Mouse (Mus musculus) cerebral cortex, adult 2 months (tissue): ENCODE data around the gene Sf3a3.

Source experiments
- WGBS: fragments of 180-500 bp; shearing (Covaris S2); methylation state at CpG from one replicate; pipeline ENCODE4 v1.1.7; 2018; 5-methylcytosine and 5-hydroxymethylcytosine counted together

Gene Sf3a3

DNA sequence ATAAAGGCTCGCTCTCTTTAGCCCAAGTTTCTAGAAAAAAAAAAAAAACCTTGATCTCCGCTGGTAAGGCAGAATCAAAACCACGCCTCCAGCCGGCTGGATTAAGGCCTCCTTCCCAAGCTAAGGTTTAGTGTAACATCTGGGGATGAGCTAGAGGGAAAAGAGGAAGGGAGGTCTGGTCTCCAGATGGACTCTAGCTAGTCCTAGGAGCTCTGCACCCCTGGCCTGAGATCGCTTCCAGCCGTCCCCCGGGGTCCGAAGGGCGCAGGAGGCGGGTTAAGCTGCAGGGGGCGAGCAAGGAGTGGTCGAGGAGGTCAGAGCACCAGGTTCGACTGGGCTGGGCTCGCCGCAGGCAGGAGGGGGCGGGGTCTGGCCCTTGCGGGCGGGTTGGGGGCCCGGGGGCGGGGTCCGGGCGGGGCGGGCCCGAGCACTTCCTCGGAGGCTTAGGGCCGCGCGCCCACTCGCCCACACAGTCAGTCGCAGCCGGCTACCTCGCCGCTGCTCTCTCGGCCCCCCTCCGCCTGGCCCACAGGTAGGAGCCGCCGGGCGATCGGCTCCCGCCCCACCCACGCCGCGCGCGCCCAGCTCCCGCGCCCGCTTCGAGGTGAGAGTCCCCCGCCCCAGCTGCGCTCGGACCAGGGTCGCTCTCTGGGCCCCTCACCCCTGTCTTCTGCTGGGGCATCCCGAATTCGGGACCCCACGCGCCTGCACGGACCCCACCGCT, 14.2 kb upstream of the Sf3a3 start, which contains the start of gene Fhl3:
Gene Fhl3, plus strand, starts transcription at position 454 of the 724 bp plus-strand sequence.
- 4% methylated on average over 40 of the region's 59 CpGs for WGBS

DNA sequence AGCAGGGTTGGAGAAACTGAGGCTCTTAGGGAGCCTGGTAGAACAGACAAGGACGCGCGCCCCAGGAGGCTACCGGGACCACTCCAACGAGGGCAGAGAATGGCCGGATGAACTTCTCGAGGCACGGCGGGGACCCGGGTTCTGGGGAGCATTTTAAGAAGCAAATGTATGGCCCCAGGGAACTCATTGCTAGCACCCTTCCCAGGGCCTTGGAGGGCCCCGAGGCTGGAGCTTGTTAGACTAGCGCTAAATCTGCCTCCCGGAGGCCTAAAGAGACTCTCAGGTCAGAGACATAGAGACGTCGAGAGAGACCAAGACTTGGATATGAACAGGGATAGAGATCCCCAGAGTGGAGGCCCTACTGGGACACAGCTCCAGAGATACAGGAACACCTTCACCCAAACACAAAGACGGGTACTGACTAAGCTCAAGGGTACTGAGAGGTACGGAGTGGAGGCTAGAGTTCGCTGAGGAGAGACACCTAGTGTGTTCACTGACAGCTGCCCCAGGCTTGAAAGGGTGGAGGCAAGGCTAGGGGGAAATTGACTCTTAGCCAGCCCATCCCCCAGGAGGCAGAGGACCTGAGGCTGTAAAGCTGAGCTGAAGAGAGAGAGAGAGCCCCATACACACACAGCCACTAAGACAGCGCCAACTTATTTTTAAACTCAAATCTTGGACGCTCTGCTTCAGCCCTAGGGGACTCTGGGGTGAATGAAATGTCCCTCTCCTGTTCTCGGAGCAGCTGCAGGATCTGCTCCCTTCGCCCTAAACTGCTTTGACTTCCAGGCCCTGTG, 13.3 kb upstream of the Sf3a3 start:
- WGBS, result 22% methylated on average over 22 of the region's 22 CpGs

DNA sequence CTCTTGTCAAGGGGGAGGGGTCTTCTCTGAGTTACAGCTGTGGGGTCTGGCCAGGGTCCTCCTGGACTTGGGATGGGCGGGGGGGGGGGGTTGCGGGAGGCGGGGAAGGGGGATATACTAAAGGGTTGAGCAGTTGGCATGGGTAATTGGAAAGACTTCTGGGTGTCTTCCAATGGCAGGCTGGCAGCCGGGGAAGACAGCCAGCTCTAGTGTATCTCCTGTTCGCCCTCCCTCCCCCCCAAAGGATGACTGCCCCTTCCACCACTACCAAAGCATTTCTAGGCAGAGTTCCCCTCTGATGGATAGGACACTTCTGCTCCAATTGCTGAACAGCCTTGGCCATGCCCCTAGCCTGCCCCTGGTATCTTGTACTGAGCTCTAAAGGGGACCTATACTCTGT, 12.7 kb upstream of the Sf3a3 start:
- 30% methylated on average over 5 of the region's 5 CpGs for WGBS

DNA sequence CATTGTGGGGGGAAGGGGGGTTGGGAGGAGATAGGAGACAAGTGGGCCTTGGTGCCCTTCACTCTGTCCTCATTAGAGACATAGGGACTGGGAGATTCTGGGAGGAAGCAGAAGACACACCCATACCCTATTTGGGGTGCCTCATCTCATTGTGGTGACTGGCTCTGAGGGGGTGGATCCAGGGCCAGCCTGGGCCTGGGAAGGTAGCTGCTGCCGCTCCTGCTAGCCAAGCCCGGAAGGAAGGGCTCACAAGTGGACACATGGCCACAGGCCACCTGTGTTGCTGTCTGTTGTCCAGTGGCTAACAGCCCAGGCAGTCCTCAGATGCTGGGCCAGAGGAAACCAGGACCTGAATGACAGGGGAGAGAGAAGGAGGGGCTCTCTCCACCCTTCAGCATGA, 11.2 kb upstream of the Sf3a3 start:
- WGBS, result 64% methylated on average over 2 of the region's 2 CpGs

DNA sequence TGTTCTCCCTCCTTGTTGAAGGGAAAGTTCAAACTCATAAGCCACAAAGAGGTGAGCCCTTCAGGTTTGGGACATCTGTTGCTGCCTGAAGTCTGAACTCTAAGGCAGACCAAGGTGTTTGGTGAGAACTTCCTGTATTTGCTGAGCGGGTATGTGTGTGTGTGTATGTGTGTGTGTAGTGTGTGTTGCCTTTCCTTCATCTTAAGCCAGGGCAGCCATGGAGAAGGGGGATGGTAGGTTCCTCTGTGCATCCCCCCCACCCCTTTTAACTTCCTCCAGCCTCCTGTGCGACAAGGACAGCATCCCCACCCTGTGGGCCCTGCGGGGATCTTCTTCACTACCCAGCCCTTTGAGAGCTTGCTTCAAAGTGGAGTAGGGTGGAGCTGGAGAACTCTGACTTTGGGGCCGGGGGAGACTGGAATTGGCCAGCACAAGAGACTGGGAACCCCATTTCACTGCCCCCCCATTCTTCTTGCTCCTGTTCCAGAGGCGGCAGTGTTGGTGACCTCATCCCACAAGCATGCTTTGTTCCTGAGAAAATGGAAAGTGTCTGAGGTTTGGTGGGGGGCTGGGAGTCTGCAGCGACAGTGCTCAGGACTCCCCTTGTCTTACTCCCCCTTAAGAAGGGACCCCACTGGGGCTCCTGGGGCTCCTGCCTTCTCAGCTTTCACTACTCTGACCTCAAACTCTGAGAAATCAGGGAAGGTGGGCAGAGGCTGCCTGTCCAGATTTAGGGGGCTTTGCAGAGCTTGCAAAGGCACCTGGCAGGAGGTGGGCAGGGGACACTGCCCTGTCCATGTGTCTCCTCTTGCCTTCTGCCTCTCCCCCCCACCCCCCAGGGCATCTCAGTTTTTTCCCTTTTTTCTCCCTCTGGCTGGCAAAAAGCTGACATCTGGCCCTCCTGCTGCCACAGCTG, 10.4 kb upstream of the Sf3a3 start:
- WGBS, result 55% methylated on average over 6 of the region's 6 CpGs

DNA sequence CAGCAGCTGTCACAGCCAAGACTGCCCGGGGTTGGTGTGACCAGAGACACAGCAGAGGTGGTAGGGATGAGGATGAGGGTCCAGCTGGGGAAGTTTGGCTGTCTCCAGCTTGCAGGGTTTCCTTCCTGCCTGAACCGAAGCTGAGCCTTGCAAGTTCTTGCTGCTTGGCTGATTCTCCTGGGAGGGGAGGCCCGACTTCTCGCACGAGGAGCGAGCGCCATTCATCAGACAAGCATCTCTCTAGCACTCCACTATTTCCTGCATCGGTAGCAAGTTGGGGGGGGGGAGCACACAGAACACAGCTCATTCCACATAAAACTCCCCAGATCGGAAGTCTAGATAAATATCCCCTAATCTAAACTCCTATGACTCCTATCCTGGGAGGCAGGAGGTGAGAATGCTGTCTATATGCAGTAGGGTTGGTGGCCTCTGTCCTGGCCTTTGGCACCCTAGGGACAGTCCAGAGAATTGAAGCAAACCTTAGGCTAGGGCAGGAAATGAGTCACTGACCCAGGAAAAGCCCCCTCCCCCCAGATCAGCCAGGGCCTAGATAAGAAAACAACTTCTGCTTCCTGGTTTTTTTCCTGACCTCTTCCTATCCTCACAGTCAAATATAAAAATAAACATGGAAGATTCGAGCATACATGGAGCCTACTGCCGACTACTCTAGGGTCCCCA, 9.6 kb upstream of the Sf3a3 start:
- 47% methylated on average over 11 of the region's 11 CpGs for WGBS

DNA sequence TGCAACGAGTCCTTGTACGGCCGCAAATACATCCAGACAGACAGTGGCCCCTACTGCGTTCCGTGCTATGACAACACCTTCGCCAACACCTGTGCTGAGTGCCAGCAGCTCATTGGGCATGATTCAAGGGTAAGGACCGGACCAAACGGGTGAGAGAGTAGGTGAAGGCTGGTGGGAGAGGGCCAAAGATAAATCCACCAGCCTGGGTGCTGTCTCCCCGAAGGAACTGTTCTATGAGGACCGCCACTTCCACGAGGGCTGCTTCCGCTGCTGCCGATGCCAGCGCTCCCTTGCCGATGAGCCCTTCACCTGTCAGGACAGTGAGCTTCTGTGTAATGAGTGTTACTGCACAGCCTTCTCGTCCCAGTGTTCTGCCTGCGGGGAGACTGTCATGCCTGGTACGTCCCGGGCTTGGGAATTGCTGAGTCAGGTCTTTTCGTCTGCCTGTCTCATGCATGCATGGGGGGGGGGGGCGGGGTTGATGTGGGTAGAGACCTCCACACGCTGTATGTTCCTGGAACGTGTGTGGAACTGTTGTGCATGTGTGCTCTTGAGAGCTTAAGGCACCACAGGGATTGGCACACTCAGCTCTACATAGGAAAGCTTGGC, 8.8 kb upstream of the Sf3a3 start:
- WGBS, result 82% methylated on average over 23 of the region's 23 CpGs

DNA sequence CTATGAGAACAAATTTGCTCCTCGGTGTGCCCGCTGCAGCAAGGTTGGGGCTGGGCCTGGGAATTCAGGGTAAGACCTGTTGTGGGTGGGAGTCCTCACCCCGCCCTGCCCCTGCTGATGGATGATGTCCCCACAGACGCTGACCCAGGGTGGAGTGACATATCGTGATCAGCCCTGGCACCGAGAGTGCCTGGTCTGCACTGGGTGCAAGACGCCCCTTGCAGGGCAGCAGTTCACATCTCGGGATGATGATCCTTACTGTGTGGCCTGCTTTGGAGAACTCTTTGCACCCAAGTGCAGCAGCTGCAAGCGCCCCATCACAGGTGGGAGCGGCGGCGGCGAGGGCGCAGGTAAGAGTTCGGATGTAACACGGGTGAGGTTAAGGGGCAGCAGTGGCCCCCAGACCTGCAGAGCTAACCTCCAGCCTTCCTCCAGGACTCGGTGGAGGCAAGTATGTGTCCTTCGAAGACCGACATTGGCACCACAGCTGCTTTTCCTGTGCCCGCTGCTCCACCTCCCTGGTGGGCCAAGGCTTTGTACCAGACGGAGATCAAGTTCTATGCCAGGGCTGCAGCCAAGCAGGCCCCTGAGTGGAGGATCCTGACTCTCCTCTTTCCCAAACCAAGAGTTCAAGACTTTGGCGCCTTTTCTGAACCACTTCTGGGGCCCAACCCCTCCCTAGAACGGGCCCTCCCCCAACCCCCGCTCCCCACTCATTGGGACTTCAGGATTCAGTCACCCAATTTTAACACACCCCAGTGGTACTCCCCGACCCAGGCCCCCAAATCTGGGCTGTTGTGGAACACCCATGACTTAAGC, 7.0 kb upstream of the Sf3a3 start:
- WGBS, result 90% methylated on average over 25 of the region's 25 CpGs

DNA sequence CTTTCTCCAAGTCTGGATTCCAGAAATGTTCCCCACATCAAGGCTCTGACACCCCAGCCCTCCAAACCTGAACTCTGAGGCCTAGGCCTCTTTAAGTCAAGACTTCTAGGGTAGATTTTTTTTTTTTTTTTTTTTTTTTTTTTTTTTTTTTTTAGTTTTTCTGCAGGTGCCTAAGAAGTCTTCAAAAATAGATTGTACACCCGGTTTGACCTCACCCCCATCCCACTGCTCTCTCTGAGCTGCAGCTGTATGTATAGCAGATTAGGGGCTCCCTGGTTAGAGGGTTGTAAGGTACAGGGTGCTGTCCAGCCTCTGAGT, 6.4 kb upstream of the Sf3a3 start:
- WGBS, result 46% methylated on average over 1 of the region's 1 CpGs

DNA sequence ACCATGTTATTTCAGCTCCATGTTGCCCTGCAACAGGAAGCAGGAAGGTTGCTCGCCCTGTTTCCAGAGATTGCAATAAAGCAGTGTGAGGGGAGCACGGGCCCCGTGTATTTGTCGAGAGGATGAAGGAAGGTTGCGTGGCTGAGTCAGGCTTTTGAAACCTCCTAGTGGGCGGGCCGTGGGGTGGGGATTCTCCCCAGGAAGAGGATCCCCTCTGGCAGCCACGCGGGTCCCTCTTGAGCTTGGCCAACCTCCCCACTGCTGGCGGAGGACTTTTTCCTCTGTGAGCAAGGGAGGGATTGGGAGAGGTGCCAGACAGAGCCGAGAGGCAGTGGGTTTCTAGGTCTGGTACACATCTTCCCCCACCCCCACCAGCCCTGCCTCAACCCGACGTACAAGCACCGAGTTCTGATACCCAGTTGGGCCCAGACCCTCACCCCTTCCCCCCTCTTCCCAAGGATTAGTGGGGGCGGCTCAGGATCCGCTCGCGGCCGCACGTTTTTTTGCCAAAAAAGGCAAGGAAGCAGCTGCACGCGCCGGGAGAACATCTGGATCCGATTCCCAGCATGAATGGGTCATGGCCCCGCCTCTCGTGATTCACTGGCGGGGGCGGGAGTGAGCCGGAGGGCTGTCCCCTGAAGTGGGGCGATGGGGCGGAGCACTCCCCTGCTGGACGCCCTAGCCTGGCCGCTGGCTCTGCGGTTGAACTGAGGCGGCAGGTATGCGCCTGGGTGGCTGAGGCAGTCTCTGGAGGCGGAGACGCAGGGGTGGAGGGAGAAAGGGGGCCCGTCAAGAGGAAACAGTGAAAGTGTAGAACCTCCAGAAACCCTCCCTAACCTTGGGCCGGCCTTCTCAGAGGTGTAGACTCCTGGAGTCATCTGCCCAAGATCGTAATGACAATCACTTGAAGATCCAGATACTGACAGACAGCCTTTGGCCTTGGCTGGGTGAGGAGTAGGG, 5.8 kb upstream of the Sf3a3 start:
- WGBS, result 5% methylated on average over 41 of the region's 41 CpGs

DNA sequence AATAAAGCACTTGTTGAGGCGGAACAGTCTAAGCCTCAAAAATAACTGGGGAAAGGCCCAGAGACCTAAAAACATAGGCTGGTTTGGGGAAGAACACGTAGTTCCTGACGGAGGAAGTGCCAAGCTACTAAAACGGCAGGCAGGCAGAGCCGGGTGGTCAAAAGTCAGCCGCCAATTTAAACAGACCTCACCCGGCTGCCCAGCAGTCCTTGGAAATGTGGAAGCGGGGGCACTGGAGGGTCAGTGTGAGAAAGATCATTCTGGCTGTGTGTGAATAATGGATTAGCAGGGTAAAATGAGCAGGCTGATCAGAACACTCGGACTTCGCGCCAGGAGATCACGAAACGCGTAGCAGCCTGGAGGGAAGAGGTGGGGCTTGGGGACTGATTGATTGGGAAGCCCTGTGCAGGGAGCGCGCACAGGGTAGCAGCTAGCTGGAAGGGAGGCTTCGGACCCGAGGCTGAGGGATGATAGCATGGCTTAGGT, 4.6 kb upstream of the Sf3a3 start:
- 20% methylated on average over 18 of the region's 18 CpGs for WGBS

DNA sequence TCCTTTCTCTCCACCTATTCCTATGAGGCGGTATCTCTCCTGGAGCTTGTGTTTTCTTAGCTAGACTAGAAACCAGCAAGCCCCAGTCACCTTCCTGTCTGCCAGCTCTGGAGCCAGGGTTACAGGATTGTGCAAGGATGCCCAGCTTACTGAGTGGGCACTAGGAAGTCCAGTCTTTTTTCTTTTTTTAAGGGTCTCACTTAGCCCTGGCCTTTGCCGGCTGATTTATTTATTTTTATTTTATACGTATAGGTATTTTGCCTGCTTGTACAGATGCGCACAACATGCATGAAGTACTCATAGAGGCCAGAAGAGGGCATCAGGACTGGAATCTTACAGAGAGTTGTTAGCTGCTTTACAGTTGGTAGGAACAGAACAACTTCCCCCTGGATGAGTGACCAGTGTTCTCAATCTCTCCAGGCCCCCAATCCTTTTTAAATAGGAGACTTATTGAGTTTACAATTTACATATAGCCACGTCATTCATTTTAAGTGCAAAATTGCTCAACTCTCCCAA, 3.7 kb upstream of the Sf3a3 start:
- WGBS, result 10% methylated on average over 5 of the region's 5 CpGs

DNA sequence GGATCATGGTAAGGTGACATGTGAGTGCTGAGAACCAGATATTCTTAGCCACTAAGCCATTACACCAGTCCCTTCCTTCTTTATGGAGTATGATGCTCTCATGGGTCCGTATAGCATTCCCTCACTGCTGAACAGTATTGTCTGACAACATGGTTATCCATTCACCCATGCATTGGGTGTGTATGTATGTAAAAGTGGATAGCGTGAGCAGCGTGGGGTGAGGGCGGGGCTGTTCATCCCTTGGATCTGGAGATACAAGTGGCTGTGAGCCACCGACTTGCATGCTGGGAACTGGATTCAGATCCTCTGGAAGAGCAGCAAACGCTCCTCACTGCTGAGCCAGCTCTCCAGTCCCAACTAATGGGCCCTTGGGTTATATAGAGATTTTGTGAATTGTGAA, 2.0 kb upstream of the Sf3a3 start:
- WGBS, result 83% methylated on average over 6 of the region's 6 CpGs

DNA sequence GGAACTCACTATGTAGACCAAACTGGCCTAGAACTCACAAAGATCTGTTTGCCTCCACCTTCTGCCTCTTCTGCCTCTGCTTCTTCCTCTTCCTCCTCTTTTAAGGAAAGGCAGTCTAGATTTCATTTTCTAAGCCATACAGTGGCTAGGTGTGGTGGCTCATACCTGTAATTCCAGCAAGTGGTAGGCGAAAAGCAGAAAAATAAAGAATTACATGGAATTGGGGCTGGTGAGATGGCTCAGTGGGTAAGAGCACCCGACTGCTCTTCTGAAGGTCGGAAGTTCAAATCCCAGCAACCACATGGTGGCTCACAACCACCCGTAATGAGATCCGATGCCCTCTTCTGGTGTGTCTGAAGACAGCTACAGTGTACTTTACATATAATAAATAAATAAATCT, 726 bp upstream of the Sf3a3 start:
- 69% methylated on average over 5 of the region's 5 CpGs for WGBS

DNA sequence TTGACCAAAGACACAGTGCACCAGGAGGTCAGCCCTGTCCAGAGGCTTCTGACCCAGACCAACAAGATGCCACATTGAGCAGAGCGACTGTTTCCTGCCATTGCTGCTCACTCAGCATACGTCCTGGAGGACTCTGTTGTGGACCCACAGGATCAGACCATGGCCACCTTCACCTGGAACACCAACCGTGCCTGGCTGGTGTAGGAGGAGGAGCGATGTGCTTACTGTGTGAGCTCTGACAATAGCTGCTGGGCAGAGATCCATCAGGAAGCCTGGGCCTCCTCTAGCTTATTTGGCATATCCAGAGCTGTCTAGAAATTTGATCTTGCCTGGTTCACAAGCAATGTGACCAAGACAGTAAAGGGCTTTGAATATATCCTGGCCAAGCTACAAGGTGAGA, 4.5 kb downstream of the Sf3a3 start:
- 89% methylated on average over 4 of the region's 4 CpGs for WGBS

DNA sequence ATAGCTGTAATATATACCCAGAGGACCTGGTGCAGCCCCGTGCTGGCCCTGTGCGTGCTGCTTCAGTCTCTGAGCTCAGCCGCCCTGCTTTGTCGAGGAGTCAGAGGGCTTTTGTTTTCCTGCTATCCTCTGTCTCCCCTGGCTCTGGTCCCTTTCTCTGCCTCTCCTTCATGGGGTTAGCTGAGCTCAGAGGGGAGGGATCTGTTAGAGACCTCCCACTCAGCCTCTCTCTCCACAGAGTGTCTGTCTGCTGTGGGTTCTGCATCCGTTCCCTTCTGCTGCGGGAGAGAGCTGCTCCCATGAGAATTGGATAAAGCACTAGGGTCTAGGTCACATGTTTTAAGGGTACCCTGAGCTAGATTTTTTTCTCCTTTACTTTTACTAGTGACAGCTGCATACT, 11.5 kb downstream of the Sf3a3 start:
- 70% methylated on average over 6 of the region's 6 CpGs for WGBS

DNA sequence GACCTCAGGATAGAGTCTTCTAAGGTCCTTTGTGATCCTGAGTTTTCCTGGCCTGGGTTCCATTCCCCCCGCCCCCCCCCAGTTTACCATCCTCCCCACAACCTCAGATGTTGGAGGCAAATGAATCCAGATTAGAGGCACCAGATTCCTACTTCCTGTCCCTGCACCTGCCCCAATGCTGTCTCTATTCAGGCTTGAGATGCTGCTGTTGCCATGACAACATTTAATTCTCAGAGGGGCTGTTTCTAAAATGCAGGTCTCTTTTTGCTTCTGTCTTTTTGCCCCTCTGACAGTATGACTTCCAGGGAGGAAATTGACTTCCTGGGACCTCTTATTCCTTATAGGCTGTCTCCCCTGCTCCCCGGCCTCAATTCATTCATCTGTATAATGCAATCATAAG, 22.4 kb downstream of the Sf3a3 start:
- 76% methylated on average over 2 of the region's 2 CpGs for WGBS

DNA sequence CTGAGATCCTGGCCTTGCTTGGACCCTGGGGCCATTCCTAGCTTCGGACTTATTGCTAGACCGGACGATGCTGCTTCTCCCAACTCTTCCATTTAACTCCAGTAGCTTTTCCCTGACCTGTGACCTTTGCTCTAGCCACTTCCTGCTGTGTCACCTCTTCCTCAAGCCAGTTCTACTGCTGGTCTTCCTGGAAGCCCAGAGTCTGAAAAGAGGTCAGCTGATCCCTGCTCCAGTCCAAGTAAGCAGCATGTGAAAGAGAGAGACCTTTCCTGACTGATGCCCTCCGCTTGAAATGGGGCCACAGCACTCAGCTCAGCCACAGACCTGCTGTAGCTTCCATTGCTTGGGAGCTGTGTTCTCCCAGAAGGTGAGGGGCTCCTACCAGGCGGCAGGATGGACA, 22.9 kb downstream of the Sf3a3 start:
- WGBS, result 82% methylated on average over 5 of the region's 5 CpGs

DNA sequence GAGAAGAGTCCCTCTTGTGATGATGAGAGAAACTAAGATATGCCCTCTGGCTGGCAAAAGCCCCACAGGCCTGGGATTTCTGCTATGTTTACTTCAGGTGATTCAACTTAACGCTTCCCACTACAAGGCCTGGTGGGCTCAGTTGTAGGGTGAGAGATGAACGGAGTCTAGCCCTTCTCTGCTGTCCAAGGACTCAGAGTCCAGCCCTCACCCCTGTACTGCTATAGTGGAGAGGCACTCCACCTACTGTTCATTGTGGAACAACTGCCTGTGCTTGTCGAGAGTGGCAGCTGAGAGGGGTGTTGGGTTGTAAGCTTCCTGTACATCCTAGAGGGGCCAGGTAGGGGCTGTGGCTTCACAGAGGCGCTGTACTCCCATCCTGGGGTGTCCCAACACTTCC, 23.4 kb downstream of the Sf3a3 start:
- WGBS, result 53% methylated on average over 4 of the region's 4 CpGs
